ENCODE assay signal across 7 mouse cellular contexts in the genomic region with DNA sequence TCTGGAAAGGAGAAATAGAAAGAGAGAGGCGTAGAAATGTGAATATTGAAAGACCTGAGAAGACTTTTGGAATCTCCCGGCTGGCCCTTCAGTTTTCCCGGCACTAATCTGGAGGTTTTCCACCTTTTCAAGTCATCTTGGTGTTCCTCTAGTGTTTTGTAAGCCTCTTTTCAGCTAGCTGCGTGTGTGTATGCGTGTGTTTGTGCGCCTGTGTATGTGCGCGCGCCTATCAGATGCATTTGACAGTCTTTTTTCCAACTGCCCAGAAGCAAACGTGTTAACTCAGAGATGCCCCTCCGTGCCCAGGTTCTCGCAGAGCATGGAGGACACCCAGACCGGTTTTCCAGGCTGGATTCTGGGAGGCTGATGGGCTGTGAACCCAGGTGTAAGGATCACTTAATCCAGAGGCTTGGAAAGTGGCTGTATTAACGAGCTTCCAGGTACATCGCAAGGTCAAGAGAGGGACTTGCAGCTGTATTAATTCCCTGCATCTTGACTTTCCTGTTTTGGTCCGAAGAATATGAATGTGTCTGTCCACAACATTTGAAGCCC. TPM values are rescaled to one million over a fixed set of nuclear protein-coding genes. Genes with fewer than 3 reads are reported as not detected.
DNase-seq lines count a peak whose midpoint lies in the region; ATAC-seq and TF ChIP-seq lines count a peak whose summit lies in the region.

No protein-coding gene starts in this region.

- H3K9me3 ChIP-seq in lung, postnatal 0 days (ENCODE audit: low read length) = no peaks in the 10 kb centered on the region
- H3K9me3 ChIP-seq in forebrain, embryonic 12.5 days = no peaks in the 10 kb centered on the region
- H3K9me3 ChIP-seq in neural tube, embryonic 13.5 days = no peaks in the 10 kb centered on the region

- no peak for TF ChIP-seq CTCF in lung, postnatal 0 days (IDR thresholded peaks at IDR 0.05)

- H3K27ac ChIP-seq in lung, postnatal 0 days (ENCODE audit: low read length) = no peak overlapping the region
- no peak overlapping the region for H3K27ac ChIP-seq in forebrain, embryonic 12.5 days
- H3K27ac ChIP-seq in neural tube, embryonic 13.5 days (replicated peaks) = peak overlapping the region; percentile 92

- H3K4me2 ChIP-seq in lung, postnatal 0 days (replicated peaks; ENCODE audit: low read depth, low read length) = peak overlapping the region; percentile 75
- peak overlapping the region; percentile 83 for H3K4me2 ChIP-seq in forebrain, embryonic 12.5 days
- peak overlapping the region; percentile 76 for H3K4me2 ChIP-seq in neural tube, embryonic 13.5 days

- 2% methylated on average over 16 of the region's 16 CpGs for WGBS in lung, postnatal 0 days
- under 1% methylated on average over 16 of the region's 16 CpGs for WGBS in forebrain, embryonic 12.5 days
- under 1% methylated on average over 16 of the region's 16 CpGs for WGBS in neural tube, embryonic 13.5 days

- no peaks in the 10 kb centered on the region for H3K36me3 ChIP-seq in lung, postnatal 0 days (ENCODE audit: insufficient read depth, low read length)
- H3K36me3 ChIP-seq in forebrain, embryonic 12.5 days (replicated peaks) = no peaks in the 10 kb centered on the region
- no peaks in the 10 kb centered on the region for H3K36me3 ChIP-seq in neural tube, embryonic 13.5 days

- no peak for TF ChIP-seq EP300 in lung, postnatal 0 days (IDR thresholded peaks at IDR 0.05)

- no peak for DNase-seq in lung, postnatal 0 days (ENCODE audit: low spot score)
- DNase-seq in lung, postnatal 10 days = no peak
- peak; percentile 25 to 46 for DNase-seq in left cerebral cortex, adult 8-10 months (ENCODE audit: low spot score in 2 of 2)
- no peak for DNase-seq in T-cell, adult 2 months (ENCODE audit: low spot score)
- no peak for DNase-seq in kidney, postnatal 36 days

- H3K4me1 ChIP-seq in lung, postnatal 0 days (ENCODE audit: insufficient read depth, low read depth, low read length) = no peaks in the 10 kb centered on the region; the same call in 1 of the 2 replicates
- peaks cover 23% of the 10 kb centered on the region for H3K4me1 ChIP-seq in forebrain, embryonic 12.5 days
- H3K4me1 ChIP-seq in neural tube, embryonic 13.5 days (replicated peaks) = peaks cover 31% of the 10 kb centered on the region

- no peak overlapping the region for H3K9ac ChIP-seq in lung, postnatal 0 days (replicated peaks; ENCODE audit: low read depth)
- peak overlapping the region; percentile 75 for H3K9ac ChIP-seq in forebrain, embryonic 12.5 days
- peak overlapping the region; percentile 84 for H3K9ac ChIP-seq in neural tube, embryonic 13.5 days

- H3K4me3 ChIP-seq in lung, postnatal 0 days (ENCODE audit: low read depth, low read length) = peak overlapping the region; percentile 38; the same call in 1 of the 2 replicates
- peak overlapping the region; percentile 63 for H3K4me3 ChIP-seq in forebrain, embryonic 12.5 days (replicated peaks)
- H3K4me3 ChIP-seq in neural tube, embryonic 13.5 days = peak overlapping the region; percentile 68

- H3K27me3 ChIP-seq in lung, postnatal 0 days (replicated peaks; ENCODE audit: insufficient read depth, low read length) = peaks cover 28% of the 10 kb centered on the region
- H3K27me3 ChIP-seq in forebrain, embryonic 12.5 days = peaks cover 37% of the 10 kb centered on the region
- peaks cover 36% of the 10 kb centered on the region for H3K27me3 ChIP-seq in neural tube, embryonic 13.5 days

- no peak for ATAC-seq in lung, postnatal 0 days
- no peak for ATAC-seq in forebrain, embryonic 12.5 days (ENCODE audit: low FRiP score)
- ATAC-seq in neural tube, embryonic 13.5 days (ENCODE audit: low read depth) = no peak

RNA-seq across cellular contexts. Expression of a gene that starts 0.8 kb away (rescaled TPM):
- not detected in 2 replicates for polyA plus RNA-seq in lung, postnatal 0 days (2015; fragmentation: Nextera tagmentation; extraction: Ambion mirVana)
- 10.4 and 13.9 TPM in 2 replicates for polyA plus RNA-seq in forebrain, embryonic 12.5 days (2016; fragmentation: Nextera tagmentation; extraction: Ambion mirVana)
- 100 to 1,000 TPM in 2 of 4 experiments, 10 to 100 TPM in 2; 97.2 to 110 (median 103) TPM for total RNA-seq in left cerebral cortex, adult 8-10 months (2022)
- 43.3 and 43.9 TPM in 2 replicates for polyA plus RNA-seq in neural tube, embryonic 13.5 days (2015; fragmentation: Nextera tagmentation; extraction: Ambion mirVana)

Comparison
In these comparisons a context has a peak if more than half of its experiments do, and no peak if none do; other contexts are left out.
1. DNase-seq: peak in left cerebral cortex, adult 8-10 months (2 of 2); none in lung, postnatal 0 days (single experiment), lung, postnatal 10 days (single experiment), T-cell, adult 2 months (single experiment) and kidney, postnatal 36 days (0 of 2).
2. RNA of a gene that starts 0.8 kb away (polyA plus RNA-seq): 43.3 to 43.9 TPM in neural tube, embryonic 13.5 days and 10.4 to 13.9 TPM in forebrain, embryonic 12.5 days; not detected in lung, postnatal 0 days; every median in the first group is over 10 times any median in the second.
3. Peak in every context shown above with its lines, with median percentiles within 50 percentile points of each other: H3K4me2 ChIP-seq and H3K4me3 ChIP-seq.